Mouse (Mus musculus): ENCODE data around the gene Rlbp1. TPM values are rescaled to one million over a fixed set of nuclear protein-coding genes. Genes with fewer than 3 reads are reported as not detected.
A peak's percentile ranks its signal among the peaks of the same experiment; 100 is the strongest.

Rlbp1 gene
- polyA plus RNA-seq (2016; fragmentation: Nextera tagmentation; extraction: Ambion mirVana), result 4.0 and 4.9 TPM in 2 replicates

DNA sequence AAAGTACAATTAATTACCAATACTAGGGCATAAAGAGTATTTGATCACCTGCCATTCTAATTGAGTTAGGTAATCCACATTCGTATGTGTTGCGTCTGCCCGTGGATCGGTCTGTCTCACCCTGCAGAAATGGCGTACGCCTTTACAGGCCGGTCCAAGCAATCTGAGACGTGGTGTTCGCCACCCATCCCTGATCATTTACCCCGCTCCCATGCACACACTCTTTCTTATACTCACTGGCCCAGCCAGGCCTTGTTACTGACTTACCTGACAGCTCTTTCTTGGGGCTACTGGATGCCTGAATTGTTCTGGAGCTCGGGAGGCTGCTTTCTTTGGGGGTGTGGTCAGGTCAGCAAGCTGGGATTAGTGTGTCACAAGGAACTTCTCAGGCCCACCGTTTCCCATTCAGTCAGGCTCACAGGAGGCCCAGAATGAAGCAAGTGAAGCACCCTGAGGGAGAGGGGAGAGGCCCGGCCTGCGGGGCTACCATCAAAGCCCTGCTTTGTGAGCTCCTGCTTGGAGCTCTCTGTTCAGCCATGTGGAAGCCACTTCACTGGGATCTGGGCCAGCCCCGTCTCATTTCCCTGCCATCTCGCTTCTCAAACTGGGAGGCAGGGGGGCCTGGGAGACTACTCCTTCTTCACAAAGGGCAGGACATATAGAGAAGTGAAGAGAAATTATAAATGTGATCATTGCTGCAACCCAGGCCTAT, at the start of gene Rlbp1:
Gene Rlbp1, minus strand, starts transcription at position 627 of the 712 bp plus-strand sequence.
- ATAC-seq (ENCODE audit: low FRiP score), result peak; percentile 69; the same call in 1 of the 2 replicates
- peaks cover 17% of the 10 kb centered on the region for H3K4me1 ChIP-seq
- WGBS, result 61% methylated on average over 16 of the region's 16 CpGs
- H3K4me2 ChIP-seq (replicated peaks), result no peak within 1 kb of the TSS
- no peak within 1 kb of the TSS for H3K4me3 ChIP-seq
- no peaks in the 10 kb centered on the region for H3K36me3 ChIP-seq
- H3K9ac ChIP-seq, result no peak within 1 kb of the TSS
- H3K27me3 ChIP-seq, result no peaks in the 10 kb centered on the region
- H3K9me3 ChIP-seq (replicated peaks), result no peaks in the 10 kb centered on the region
- peak within 1 kb of the TSS; percentile 55 for H3K27ac ChIP-seq

DNA sequence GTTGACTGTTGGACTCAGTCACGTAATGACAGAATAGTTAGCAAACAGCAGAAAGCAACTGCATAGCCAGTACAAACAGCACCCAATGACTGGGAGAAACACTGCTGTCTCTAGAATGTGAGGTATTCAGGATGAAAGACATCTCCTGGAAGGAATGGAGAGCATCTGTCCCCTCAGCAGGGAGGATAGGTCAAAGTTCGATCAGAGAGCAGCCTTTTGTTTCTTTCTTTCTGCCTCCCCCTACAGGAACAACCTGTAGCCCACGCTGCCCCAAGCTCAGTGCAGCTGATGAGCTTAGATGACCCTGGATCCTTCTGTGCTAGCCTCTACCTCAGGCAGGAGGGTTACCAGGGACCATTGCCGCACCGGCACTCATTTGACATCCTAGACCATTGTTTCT, 41.4 kb upstream of the Rlbp1 start:
- Histone ChIP-seq H3K9ac (no peak overlapping the region), H3K4me1 (no peaks in the 10 kb centered on the region), H3K4me3 (no peak overlapping the region), H3K36me3 (no peaks in the 10 kb centered on the region), H3K9me3 (replicated peaks) (no peaks in the 10 kb centered on the region), H3K27me3 (no peaks in the 10 kb centered on the region), H3K27ac (no peak overlapping the region), H3K4me2 (replicated peaks) (no peak overlapping the region)
- ATAC-seq (ENCODE audit: low FRiP score), result no peak
- WGBS, result 45% methylated on average over 5 of the region's 5 CpGs

DNA sequence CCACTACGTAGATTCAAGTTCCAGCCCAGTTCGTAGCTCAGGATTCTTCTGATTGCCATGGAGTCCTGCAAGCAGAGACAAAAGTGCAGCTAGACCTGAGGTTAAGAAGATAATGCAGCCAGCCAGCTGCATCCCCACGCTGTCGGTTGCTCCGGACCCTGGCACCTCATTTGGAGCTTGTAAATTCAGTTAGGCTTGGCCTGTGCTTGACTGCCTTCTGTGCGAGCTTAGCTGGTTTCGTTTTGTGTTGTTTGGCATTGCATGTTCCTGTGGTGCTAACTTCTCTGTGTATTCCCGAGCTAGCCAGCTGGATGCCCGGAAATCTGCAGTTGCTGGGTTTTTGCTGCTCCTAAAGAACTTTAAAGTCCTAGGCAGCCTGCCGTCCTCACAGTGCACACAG, 39.0 kb upstream of the Rlbp1 start:
- no peak overlapping the region for H3K27ac ChIP-seq
- 73% methylated on average over 10 of the region's 10 CpGs for WGBS
- no peaks in the 10 kb centered on the region; the same call in 1 of the 2 replicates for H3K36me3 ChIP-seq
- H3K4me1 ChIP-seq, result no peaks in the 10 kb centered on the region
- H3K4me2 ChIP-seq (replicated peaks), result no peak overlapping the region
- H3K9me3 ChIP-seq (replicated peaks), result no peaks in the 10 kb centered on the region
- no peak overlapping the region for H3K9ac ChIP-seq
- no peak overlapping the region for H3K4me3 ChIP-seq
- H3K27me3 ChIP-seq, result no peaks in the 10 kb centered on the region
- ATAC-seq (ENCODE audit: low FRiP score), result no peak

DNA sequence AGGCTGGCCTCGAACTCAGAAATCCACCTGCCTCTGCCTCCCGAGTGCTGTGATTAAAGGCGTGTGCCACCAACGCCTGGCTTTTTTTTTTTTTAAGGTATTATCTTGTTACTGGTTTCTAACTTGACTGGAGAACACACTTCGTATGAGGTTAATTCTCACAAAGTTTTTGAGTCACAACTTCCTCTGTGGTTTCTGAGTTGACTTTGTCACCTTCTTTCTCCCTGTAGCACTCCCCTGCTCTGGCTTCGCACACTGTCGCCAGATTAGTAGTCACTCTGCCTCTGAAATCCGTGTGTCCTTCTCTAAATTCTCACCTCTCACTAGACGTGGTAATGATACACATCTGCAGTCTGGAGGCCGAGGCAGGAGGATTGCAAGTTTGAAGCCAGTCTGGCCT, 36.0 kb upstream of the Rlbp1 start:
- Histone ChIP-seq H3K27me3 (no peaks in the 10 kb centered on the region), H3K9me3 (replicated peaks) (no peaks in the 10 kb centered on the region), H3K36me3 (no peaks in the 10 kb centered on the region; the same call in 1 of the 2 replicates), H3K4me3 (no peak overlapping the region), H3K4me2 (replicated peaks) (no peak overlapping the region), H3K27ac (no peak overlapping the region), H3K9ac (no peak overlapping the region), H3K4me1 (no peaks in the 10 kb centered on the region)
- WGBS, result 96% methylated on average over 10 of the region's 10 CpGs
- no peak for ATAC-seq (ENCODE audit: low FRiP score)

DNA sequence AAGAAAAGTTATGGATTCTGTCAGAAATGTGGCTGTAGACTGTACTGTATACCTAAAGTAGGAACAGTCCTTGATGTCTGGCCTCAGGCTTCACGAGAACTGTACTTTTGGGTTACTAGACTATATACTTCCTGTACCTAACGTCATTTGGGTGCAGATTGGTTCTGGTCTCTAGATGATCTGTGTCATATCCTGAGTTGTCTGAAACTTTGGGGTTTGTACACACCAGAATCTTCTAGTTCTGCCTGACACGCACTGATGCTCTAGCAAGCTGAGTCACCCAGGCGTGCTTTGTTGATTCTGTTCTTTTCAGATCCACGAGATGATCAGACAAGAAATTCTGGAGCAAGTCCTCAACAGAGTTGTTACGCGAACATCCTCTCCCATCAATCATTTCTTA, 33.1 kb upstream of the Rlbp1 start:
- no peak overlapping the region for H3K9ac ChIP-seq
- WGBS, result 94% methylated on average over 7 of the region's 7 CpGs

DNA sequence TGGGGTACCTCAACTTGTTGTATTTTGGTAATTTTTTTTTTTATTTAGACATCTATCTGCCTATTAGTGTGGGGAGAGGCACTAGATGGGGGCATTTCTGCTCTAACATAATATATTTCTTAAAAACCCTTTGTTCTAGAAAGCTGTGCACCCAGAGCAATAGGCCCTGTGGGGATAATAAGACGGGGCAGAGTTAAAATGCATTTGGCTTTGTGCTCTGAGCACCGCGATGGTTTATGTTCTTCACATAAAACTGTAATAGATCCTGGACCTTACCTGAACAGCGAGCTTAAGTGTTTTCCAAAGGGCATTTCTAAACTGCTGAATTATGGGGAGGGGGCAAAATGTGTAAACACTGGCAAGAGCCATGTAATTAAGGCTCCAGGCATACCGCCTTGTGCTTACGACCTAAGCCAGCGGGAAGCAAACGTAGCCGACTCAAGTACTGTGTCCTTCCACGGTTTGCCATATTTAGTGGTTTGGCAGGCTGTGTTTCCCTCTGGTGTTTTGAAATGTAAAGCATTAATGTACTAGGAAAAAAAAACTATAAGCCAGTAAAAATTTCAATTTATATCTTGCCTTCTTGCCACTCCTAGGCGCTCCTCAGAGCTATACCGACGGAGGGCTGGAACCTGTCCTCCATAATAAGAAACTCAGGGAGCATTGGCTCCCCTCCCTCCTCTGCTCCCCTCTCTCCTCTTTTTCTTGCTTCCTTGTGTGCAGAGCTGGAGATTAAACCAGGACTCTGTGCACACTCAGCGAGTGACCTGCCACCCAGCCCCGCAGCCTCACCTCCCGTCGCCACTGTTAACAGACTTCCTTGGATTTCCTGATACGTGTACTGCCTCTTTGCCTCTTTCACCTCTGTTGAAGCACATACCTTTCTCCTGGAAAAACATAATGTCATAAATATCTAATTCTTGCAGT, 27.9 kb upstream of the Rlbp1 start:
- Histone ChIP-seq H3K4me2 (replicated peaks) (no peak overlapping the region), H3K9me3 (replicated peaks) (no peaks in the 10 kb centered on the region), H3K4me3 (no peak overlapping the region), H3K36me3 (peaks cover 3% of the 10 kb centered on the region; the same call in 1 of the 2 replicates), H3K4me1 (no peaks in the 10 kb centered on the region), H3K27ac (no peak overlapping the region), H3K27me3 (no peaks in the 10 kb centered on the region), H3K9ac (no peak overlapping the region)
- ATAC-seq (ENCODE audit: low FRiP score), result no peak
- whole genome bisulfite sequencing, result 89% methylated on average over 18 of the region's 18 CpGs

More for the DNA sequence above, 33.1 kb upstream of the Rlbp1 start:
- Histone ChIP-seq H3K4me2 (replicated peaks) (no peak overlapping the region), H3K36me3 (peaks cover 3% of the 10 kb centered on the region; the same call in 1 of the 2 replicates), H3K27ac (no peak overlapping the region), H3K4me1 (no peaks in the 10 kb centered on the region), H3K4me3 (no peak overlapping the region), H3K9me3 (replicated peaks) (no peaks in the 10 kb centered on the region), H3K27me3 (no peaks in the 10 kb centered on the region)
- no peak for ATAC-seq (ENCODE audit: low FRiP score)

DNA sequence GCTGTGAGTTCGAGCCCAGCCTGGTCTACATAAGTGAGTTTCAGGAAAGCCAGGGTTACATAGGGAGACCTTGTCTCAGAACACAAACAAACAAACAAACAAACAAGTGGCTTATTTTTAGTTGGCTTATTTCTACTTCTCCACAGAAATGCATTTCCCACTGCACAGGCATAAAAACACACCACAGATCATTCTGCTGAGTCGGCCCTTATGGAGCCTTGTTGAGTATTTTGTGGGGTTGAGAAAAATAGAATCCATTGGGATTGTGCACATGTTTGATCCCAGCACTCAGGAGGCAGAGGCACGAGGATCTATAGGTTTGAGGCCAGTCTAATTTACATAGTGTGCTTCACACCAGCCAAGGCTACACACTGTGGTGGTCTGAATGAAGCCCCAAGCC, 13.4 kb upstream of the Rlbp1 start:
- Histone ChIP-seq H3K4me3 (no peak overlapping the region), H3K9me3 (replicated peaks) (no peaks in the 10 kb centered on the region), H3K27ac (no peak overlapping the region), H3K9ac (no peak overlapping the region), H3K27me3 (no peaks in the 10 kb centered on the region), H3K36me3 (no peaks in the 10 kb centered on the region), H3K4me2 (replicated peaks) (no peak overlapping the region), H3K4me1 (no peaks in the 10 kb centered on the region)
- WGBS, result 86% methylated on average over 3 of the region's 3 CpGs
- no peak for ATAC-seq (ENCODE audit: low FRiP score)

DNA sequence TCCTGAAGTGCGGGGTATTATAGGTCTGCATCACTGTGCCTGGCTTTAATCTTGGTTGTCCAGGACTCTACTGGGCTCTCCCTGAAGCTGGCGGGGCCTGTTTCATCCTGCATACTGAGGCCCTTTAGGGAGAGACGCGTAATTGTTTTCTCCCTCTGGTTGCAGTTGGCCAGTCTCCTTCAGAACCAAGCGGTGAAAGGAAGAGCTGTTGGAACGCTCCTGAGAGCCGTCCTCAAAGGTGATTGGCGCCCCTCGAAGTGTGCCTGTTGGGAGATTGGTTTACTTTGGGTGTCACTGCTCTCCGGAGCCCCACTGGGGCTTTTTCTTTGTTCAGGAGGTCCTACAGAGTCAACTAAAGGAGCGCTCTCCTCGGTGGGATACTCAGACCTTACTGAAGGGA, 12.1 kb upstream of the Rlbp1 start:
- Histone ChIP-seq H3K27me3 (no peaks in the 10 kb centered on the region), H3K9ac (no peak overlapping the region), H3K36me3 (no peaks in the 10 kb centered on the region), H3K4me1 (no peaks in the 10 kb centered on the region), H3K4me3 (no peak overlapping the region), H3K9me3 (replicated peaks) (no peaks in the 10 kb centered on the region), H3K4me2 (replicated peaks) (no peak overlapping the region), H3K27ac (no peak overlapping the region)
- no peak for ATAC-seq (ENCODE audit: low FRiP score)
- WGBS, result 78% methylated on average over 12 of the region's 12 CpGs

DNA sequence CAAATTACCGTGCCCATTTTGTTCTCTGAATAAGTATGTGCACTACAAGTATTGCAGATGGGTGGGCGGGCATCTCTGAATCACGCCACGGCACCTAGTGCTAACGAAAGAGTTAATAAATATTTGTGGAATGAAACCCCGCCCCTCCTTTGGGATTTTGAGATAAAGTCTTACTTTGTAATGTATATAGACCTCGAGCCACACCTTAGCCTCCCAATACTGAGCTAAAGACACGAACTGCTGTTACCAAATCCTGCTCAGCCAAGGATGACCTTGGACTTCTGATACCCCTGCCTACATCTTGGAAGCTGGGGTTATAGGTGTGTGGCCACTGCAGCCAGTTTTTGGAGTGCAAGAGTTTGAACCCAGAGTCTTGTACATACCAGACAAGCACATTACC, 11.6 kb upstream of the Rlbp1 start:
- H3K9me3 ChIP-seq (replicated peaks), result no peaks in the 10 kb centered on the region
- H3K36me3 ChIP-seq, result no peaks in the 10 kb centered on the region
- WGBS, result 88% methylated on average over 8 of the region's 8 CpGs
- H3K9ac ChIP-seq, result no peak overlapping the region
- no peak overlapping the region for H3K4me2 ChIP-seq (replicated peaks)
- no peaks in the 10 kb centered on the region for H3K27me3 ChIP-seq
- ATAC-seq (ENCODE audit: low FRiP score), result no peak
- H3K4me3 ChIP-seq, result no peak overlapping the region
- no peak overlapping the region for H3K27ac ChIP-seq
- no peaks in the 10 kb centered on the region for H3K4me1 ChIP-seq

DNA sequence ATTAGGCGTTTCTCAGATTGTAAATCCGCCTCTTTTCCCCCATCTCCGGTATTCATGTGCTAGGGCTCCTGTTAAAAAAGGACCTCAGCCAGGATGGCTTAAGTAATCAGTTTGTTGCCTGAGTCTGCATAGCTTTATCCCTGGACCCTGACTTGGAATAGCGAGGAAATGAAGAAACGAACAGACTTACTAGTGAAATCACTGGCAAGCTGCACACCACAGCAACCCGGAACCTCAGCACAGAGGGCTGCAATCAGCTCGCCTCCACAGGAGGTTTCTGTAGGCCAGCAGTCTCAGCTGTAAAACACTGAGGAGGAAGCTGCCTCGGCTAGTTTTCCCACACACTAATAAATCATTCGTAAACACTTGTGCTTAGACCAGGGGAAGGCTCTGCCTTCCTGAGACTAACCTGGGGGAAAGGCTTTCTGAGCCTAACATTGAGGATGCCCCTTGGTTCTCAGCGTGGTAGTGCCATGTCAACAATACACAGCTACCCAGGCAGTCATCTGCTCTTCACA, 10.7 kb upstream of the Rlbp1 start:
- ATAC-seq (ENCODE audit: low FRiP score), result no peak
- no peaks in the 10 kb centered on the region for H3K27me3 ChIP-seq
- H3K4me1 ChIP-seq, result peaks cover 5% of the 10 kb centered on the region
- H3K4me3 ChIP-seq, result no peak overlapping the region
- no peak overlapping the region for H3K9ac ChIP-seq
- H3K27ac ChIP-seq, result no peak overlapping the region
- H3K9me3 ChIP-seq (replicated peaks), result no peaks in the 10 kb centered on the region
- WGBS, result 80% methylated on average over 10 of the region's 10 CpGs
- H3K4me2 ChIP-seq (replicated peaks), result no peak overlapping the region
- no peaks in the 10 kb centered on the region for H3K36me3 ChIP-seq

DNA sequence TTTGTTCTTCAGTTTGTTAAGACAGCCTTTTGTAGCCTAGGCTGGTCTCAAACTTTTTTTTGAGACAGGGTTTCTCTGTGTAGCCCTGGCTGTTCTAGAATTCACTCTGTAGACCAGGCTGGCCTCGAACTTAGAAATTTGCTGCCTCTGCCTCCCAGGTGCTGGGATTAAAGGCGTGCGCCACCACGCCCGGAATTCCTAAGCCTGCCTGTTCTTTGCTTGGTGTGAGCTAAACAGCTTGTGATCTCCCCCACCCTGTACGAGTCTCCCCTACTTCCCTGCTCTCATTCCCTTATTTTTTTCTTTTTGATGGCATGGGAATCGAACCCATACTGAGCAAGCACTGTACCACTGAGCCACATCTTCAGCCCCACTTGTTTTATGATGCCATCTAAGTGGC, 8.3 kb upstream of the Rlbp1 start:
- no peak overlapping the region for H3K27ac ChIP-seq
- no peak for ATAC-seq (ENCODE audit: low FRiP score)
- WGBS, result 90% methylated on average over 7 of the region's 7 CpGs
- peaks cover 13% of the 10 kb centered on the region for H3K4me1 ChIP-seq
- no peak overlapping the region for H3K9ac ChIP-seq
- no peak overlapping the region for H3K4me2 ChIP-seq (replicated peaks)
- H3K36me3 ChIP-seq, result no peaks in the 10 kb centered on the region
- H3K4me3 ChIP-seq, result no peak overlapping the region
- no peaks in the 10 kb centered on the region for H3K27me3 ChIP-seq
- no peaks in the 10 kb centered on the region for H3K9me3 ChIP-seq (replicated peaks)

DNA sequence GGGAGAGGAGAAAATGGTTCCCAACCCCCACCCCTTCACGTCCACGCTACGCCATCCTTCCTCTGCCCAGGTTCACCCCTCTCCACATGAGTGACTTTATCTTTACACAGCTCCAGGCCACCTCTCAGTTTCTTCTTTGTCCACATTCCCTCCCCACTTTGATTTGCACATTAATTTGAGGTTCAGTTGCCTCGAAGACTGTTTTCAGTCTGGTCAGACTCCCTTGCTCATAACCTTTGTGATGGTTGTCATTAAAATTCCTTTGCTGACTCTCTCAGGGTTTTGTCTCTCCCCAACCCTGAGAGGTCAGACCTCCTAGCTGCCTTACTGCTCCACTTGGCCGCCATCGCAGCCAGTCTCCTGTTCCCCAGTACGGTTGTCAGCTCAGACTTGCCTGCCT, 7.8 kb upstream of the Rlbp1 start:
- 63% methylated on average over 7 of the region's 7 CpGs for WGBS
- Histone ChIP-seq H3K4me2 (replicated peaks) (no peak overlapping the region), H3K36me3 (no peaks in the 10 kb centered on the region), H3K9ac (no peak overlapping the region), H3K4me3 (no peak overlapping the region), H3K27me3 (no peaks in the 10 kb centered on the region), H3K9me3 (replicated peaks) (no peaks in the 10 kb centered on the region), H3K4me1 (peaks cover 13% of the 10 kb centered on the region), H3K27ac (no peak overlapping the region)
- no peak for ATAC-seq (ENCODE audit: low FRiP score)

All from hindbrain, embryonic 12.5 days (tissue).